Mouse (Mus musculus): ENCODE results near the gene Scd2. TPM values are rescaled to one million over a fixed set of nuclear protein-coding genes. Genes with fewer than 3 reads are reported as not detected.

Gene Scd2
- polyA plus RNA-seq (2012; rRNA removed), result 313 and 366 TPM in 2 replicates

DNA sequence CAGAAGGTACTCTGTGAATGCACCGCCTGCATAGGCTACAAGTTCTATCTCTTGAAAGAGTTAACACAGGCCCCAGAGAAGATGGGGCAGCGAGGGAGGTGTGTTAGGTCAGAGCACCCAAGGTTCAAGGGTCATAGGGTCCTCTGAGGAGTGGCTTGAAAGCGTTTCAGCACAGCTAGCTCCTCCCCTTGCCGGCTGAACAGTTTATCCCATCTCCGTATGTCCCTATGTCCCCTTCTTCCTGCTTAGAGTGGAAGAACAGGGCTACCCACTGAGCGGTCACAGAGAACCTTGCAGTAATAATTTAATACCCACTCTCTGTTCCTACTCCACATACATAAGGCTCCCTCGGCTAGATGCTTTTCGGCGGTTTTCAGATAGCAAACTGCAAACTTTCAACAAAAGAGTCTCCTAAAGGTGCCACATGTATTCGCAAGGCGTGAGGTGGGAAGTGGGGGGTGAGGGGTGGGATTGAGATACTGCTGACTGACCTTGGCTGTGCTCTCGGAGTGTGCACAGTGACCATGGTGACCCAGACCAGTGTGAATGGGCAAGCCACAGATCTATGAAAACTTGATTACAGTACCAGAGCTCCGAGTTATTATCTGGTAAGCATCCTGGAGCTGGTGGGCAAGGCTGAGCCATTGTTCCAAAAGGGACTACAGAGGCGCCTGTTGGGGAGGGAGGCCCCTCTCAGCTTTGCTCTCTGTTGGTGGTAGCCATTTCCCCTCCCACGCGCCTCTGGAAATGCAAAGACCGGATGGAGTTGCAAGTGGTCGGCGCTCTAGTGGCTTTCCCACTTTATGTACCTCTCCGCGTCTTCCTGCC lies at the start of gene Scd2:
Gene Scd2, plus strand, starts transcription at position 734 of the 828 bp plus-strand sequence.

DNA sequence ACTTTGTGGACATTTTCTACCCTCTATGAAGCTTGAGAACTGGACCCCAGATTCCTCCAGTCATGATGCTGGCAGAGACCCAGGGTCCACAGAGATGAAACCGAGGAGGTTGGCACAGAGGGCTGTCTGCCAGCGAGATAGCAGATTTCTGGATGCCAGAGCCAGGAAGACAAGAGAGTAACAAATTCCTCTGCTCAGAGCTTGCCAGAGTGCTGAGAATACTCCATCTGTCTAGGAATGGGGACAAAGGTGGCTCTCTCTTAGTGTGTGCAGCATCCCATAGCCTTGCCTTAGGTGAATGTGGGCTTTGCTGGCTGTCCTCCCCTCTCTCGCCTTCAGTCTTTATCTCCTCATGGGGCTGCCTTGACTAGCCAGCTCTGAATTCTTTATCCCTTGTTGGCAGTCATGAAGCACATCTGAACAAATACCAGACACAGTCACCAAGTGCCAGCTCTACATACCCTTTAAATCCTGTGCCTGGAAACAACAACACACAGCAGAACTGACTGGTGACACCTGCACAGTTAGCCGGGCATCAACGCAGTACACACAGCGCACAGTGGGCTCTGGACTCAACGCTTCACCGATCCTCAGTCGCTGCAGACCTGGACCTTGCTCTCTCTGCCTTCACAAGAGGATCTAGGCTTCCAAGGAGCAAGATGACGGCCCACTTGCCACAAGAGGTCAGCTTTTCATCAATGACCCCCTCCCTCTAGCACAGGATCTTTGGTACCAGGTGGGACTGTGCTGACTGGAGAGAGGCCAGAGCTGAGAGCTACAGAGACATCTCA lies 39.6 kb downstream of the Scd2 start, which contains the start of gene Scd4:
Gene Scd4, plus strand, starts transcription at position 260 of the 791 bp plus-strand sequence.

Other genes with a start within 250 kb of the Scd2 start
- 21.8 and 23.1 TPM in 2 replicates for gene Erlin1, start 223.9 kb upstream of the Scd2 start, polyA plus RNA-seq (2012; rRNA removed)
- 119 and 127 TPM in 2 replicates for gene Chuk, start 186.2 kb upstream of the Scd2 start, polyA plus RNA-seq (2012; rRNA removed)
- gene Cwf19l1, start 157.8 kb upstream of the Scd2 start, polyA plus RNA-seq (2012; rRNA removed), result 31.1 and 32.5 TPM in 2 replicates
- gene Bloc1s2, start 147.2 kb upstream of the Scd2 start, polyA plus RNA-seq (2012; rRNA removed), result 120 and 145 TPM in 2 replicates
- gene Pkd2l1, start 101.2 kb upstream of the Scd2 start, polyA plus RNA-seq (2012; rRNA removed), result 0.23 and 0.25 TPM in 2 replicates
- 2.2 and 2.3 TPM in 2 replicates for gene Scd3, start 90.4 kb upstream of the Scd2 start, polyA plus RNA-seq (2012; rRNA removed)
- gene Scd4, start 39.4 kb downstream of the Scd2 start, polyA plus RNA-seq (2012; rRNA removed), result 0.25 and 0.27 TPM in 2 replicates
- gene Scd1, start 114.2 kb downstream of the Scd2 start, polyA plus RNA-seq (2012; rRNA removed), result 11.1 and 15.3 TPM in 2 replicates
- gene Wnt8b, start 199.8 kb downstream of the Scd2 start, polyA plus RNA-seq (2012; rRNA removed), result 2.4 and 4.2 TPM in 2 replicates

All from central nervous system, embryonic 14 days (tissue).